Mouse (Mus musculus) heart, embryonic 12.5 days (tissue): Measurements from ENCODE around the gene Saa2. TPM values are rescaled to one million over a fixed set of nuclear protein-coding genes. Genes with fewer than 3 reads are reported as not detected.
"Not testable (repeated sequence)": the region's sequence is repeated elsewhere in the genome, so short reads cannot be mapped to it uniquely, and the experiment has no call there.

Experiments used
- ATAC-seq: fragments of 200-750 bp; cut with Nextera tagmentation; 2 replicates; pipeline ENCODE4 v1.8.0; 2017; ENCODE audit warnings: moderate TSS enrichment, moderate library complexity; ENCODE audit not compliant: insufficient number of reproducible peaks, low FRiP score
- H3K27ac ChIP-seq: fragments of 300-500 bp; sonication (generic); 2 replicates; pipeline ENCODE4 v1.5.1; 2016; ENCODE audit warnings: mild to moderate bottlenecking, moderate library complexity; ENCODE audit not compliant: poor library complexity, severe bottlenecking
- H3K27me3 ChIP-seq: fragments of 300-500 bp; sonication (generic); replicated peaks from 2 replicates; pipeline ENCODE4 v1.6.1; 2016; ENCODE audit warnings: mild to moderate bottlenecking, moderate library complexity
- H3K36me3 ChIP-seq: fragments of 300-500 bp; sonication (generic); 2 replicates; pipeline ENCODE4 v1.6.1; 2016; ENCODE audit warnings: mild to moderate bottlenecking, moderate library complexity
- H3K4me1 ChIP-seq: fragments of 300-500 bp; sonication (generic); replicated peaks from 2 replicates; pipeline ENCODE4 v1.6.1; 2016; ENCODE audit warnings: mild to moderate bottlenecking
- H3K4me2 ChIP-seq: fragments of 300-500 bp; sonication (generic); 2 replicates; pipeline ENCODE4 v1.6.1; 2016; ENCODE audit warnings: mild to moderate bottlenecking, moderate library complexity
- H3K4me3 ChIP-seq: fragments of 300-500 bp; sonication (generic); 2 replicates; pipeline ENCODE4 v1.5.1; 2016; ENCODE audit warnings: mild to moderate bottlenecking
- H3K9ac ChIP-seq: fragments of 300-500 bp; sonication (generic); 2 replicates; pipeline ENCODE4 v1.6.1; 2016; ENCODE audit warnings: mild to moderate bottlenecking, moderate library complexity
- H3K9me3 ChIP-seq: fragments of 300-500 bp; sonication (generic); replicated peaks from 2 replicates; pipeline ENCODE4 v1.6.1; 2016; ENCODE audit warnings: mild to moderate bottlenecking, moderate library complexity
- WGBS: fragments of 180-500 bp; shearing (Covaris S2); methylation state at CpG from one replicate; pipeline ENCODE4 v1.1.7; 2016; 5-methylcytosine and 5-hydroxymethylcytosine counted together
- polyA plus RNA-seq: library from polyadenylated mRNA; unstranded; fragments of >200 nt; fragmentation: Nextera tagmentation; extraction: Ambion mirVana; gene quantifications from 2 replicates; pipeline ENCODE4 v1.2.1, GENCODE M21; 2016

Saa2 gene
- polyA plus RNA-seq, 1 experiment from 2014 or later = not detected

GRCm38 (mm10) chr7:46724396-46724795 is 27.2 kb upstream of the Saa2 start:
- 71% methylated on average over 5 of the region's 5 CpGs for WGBS

GRCm38 (mm10) chr7:46727584-46727983 is 24.0 kb upstream of the Saa2 start:
- Histone ChIP-seq H3K9me3 (no peaks in the 10 kb centered on the region), H3K27me3 (no peaks in the 10 kb centered on the region; the same call in 1 of the 2 replicates), H3K27ac (no peak overlapping the region), H3K4me1 (no peaks in the 10 kb centered on the region), H3K4me2 (no peak overlapping the region), H3K36me3 (no peaks in the 10 kb centered on the region), H3K4me3 (no peak overlapping the region), H3K9ac (no peak overlapping the region)
- WGBS = 70% methylated on average over 1 of the region's 1 CpGs
- ATAC-seq = no peak

More at GRCm38 (mm10) chr7:46724396-46724795, 27.2 kb upstream of the Saa2 start:
- H3K36me3 ChIP-seq = no peaks in the 10 kb centered on the region
- H3K4me2 ChIP-seq = no peak overlapping the region
- no peaks in the 10 kb centered on the region for H3K4me1 ChIP-seq
- no peak overlapping the region for H3K9ac ChIP-seq
- H3K9me3 ChIP-seq = no peaks in the 10 kb centered on the region
- H3K27ac ChIP-seq = no peak overlapping the region
- H3K4me3 ChIP-seq = no peak overlapping the region
- peaks cover 14% of the 10 kb centered on the region for H3K27me3 ChIP-seq
- no peak for ATAC-seq

DNA sequence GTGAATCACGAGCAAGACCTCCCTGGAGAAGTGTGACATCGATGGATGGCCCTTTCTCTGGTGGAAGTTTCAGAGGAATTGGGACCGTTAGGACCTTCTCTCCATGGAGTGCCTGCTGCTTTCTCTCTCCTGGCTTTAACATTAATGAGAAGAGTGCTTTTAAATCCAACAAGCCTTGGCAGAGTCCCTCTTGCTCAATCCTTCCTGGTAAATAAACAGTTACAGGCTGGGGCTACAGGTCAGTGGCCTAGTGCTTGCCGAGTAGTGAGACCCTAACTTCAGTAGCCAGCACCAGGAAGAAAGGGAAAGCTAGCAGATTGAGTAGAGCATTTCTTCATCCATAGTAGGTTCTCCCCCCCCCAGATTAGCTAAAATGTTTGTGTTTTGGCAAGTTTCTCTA is 19.1 kb upstream of the Saa2 start, which contains the start of gene Saa4:
Gene Saa4 (minus strand): TSS at position 146 of the 400 bp plus-strand sequence.
- ATAC-seq = no peak
- Histone ChIP-seq H3K4me3 (no peak within 1 kb of the TSS), H3K4me2 (no peak within 1 kb of the TSS), H3K27me3 (no peaks in the 10 kb centered on the region), H3K9me3 (no peaks in the 10 kb centered on the region; the same call in 1 of the 2 replicates), H3K4me1 (no peaks in the 10 kb centered on the region), H3K27ac (no peak within 1 kb of the TSS), H3K36me3 (no peaks in the 10 kb centered on the region), H3K9ac (no peak within 1 kb of the TSS)
- 79% methylated on average over 4 of the region's 4 CpGs for WGBS

DNA sequence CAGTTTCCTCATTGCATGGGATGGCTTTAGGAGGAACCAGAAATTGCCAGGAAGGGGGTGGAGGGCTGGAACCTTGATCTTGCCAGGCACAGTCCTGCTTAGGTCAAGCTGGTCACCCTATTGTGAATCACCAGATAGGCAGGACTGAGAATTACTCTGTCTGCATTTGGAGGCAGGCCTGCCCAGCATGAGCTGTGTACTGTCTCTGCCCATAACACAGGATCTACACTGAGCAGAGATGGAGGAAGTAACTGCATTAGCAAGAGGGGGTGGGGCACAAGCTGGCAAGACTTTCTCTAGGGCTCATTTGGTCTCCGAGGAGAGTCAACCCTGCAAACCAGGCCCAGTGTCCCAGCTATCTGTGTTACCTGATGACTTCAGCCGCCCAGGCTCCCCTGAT is 16.6 kb upstream of the Saa2 start:
- no peaks in the 10 kb centered on the region for H3K4me1 ChIP-seq
- no peak overlapping the region for H3K4me2 ChIP-seq
- no peaks in the 10 kb centered on the region; the same call in 1 of the 2 replicates for H3K9me3 ChIP-seq
- no peak overlapping the region for H3K9ac ChIP-seq
- ATAC-seq = no peak
- WGBS = 72% methylated on average over 2 of the region's 2 CpGs
- H3K36me3 ChIP-seq = no peaks in the 10 kb centered on the region
- H3K4me3 ChIP-seq = no peak overlapping the region
- H3K27ac ChIP-seq = no peak overlapping the region
- H3K27me3 ChIP-seq = no peaks in the 10 kb centered on the region

DNA sequence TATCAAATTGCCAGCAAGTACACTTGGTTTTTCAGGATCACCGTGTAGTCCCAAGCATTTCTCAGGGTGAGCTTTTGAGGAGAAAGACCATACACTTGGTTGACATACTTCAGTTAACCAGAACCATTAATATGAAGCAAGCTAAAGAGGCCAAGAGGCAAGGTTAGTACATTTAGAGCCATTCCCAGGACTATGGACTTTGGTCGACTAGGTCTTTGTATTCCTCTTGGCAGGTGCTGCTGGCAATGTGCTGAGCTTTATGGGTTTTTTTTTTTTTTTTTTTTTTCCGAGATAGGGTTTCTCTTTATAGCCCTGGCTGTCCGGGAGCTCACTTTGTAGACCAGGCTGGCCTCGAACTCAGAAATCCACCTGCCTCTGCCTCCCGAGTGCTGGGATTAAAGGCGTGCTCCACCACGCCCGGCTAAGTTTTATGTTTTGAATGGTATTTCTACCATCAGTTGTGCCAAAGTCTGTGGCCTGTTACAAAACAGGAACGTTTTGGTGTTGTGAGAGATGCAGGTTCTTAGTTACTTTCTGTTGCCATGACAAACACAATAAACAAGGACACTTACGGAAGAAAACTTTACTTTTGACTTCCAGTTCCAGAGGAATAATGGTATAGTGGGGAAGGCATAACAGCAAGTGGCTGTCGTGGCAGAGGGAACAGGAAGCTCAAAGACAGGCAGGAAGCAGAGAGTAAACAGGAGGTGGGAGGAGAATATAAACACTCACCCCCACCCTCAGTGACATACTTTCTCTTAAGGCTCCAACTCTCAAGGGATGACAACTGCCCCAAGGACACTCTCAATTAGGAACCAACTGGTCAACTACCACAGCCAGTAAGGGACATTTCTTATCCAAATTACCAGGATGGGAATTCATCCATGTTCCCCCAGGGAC is 12.8 kb upstream of the Saa2 start:
- Histone ChIP-seq H3K27ac (no peak overlapping the region), H3K4me2 (no peak overlapping the region), H3K9ac (no peak overlapping the region), H3K36me3 (no peaks in the 10 kb centered on the region), H3K4me3 (no peak overlapping the region), H3K4me1 (no peaks in the 10 kb centered on the region), H3K9me3 (no peaks in the 10 kb centered on the region), H3K27me3 (no peaks in the 10 kb centered on the region)
- WGBS = 72% methylated on average over 12 of the region's 12 CpGs
- no peak for ATAC-seq

DNA sequence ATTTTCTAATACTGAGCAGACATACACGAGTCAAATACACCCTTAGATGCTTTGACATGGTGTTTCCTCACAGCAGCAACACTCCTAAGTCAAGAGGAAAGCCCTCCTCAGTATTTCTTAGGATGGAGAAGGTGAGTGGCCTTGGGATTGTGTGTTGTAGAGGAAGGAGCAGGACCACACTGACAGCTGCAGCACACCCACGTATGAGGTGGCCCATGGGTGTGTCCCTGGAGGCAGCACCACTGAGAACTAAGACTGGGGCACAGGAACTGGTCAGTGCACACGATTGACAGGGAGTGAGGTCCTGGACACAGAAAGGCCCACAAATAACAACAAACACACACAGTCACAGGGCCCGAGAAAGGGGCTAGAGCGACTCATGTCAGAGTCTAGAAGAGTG is 11.5 kb upstream of the Saa2 start:
- WGBS = 69% methylated on average over 5 of the region's 5 CpGs
- not testable (repeated sequence) for H3K9ac ChIP-seq

DNA sequence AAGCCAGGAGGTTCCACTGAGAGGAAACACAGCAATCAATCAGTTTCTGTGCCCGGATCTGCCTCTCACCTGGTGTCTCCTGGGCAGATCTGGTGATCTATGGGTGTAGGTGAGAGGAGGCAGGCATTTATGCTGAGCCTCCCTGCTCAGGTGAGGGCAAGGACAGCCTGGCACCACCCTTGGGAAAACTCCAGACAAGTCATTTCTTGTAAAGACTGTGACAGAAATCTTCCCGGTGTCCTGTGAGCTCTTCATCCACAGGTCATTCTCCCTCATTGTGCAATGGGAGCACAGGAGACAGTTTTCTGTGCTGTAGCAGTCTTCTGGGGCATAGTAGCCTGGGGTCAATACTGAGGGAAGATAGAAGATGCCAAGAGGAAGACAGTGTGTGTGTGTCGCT is 8.7 kb upstream of the Saa2 start, which contains the start of gene Saa1:
Gene Saa1 (minus strand): TSS at position 101 of the 400 bp plus-strand sequence.
- H3K9me3 ChIP-seq, H3K9ac ChIP-seq, ATAC-seq, H3K4me2 ChIP-seq, H3K36me3 ChIP-seq, H3K27me3 ChIP-seq, H3K27ac ChIP-seq, H3K4me3 ChIP-seq, H3K4me1 ChIP-seq: not testable (repeated sequence)
- 67% methylated on average over 3 of the region's 3 CpGs for WGBS

More for the DNA sequence above, 11.5 kb upstream of the Saa2 start:
- not testable (repeated sequence) for ATAC-seq, H3K4me2 ChIP-seq, H3K4me3 ChIP-seq, H3K36me3 ChIP-seq, H3K27me3 ChIP-seq, H3K9me3 ChIP-seq, H3K27ac ChIP-seq, H3K4me1 ChIP-seq

DNA sequence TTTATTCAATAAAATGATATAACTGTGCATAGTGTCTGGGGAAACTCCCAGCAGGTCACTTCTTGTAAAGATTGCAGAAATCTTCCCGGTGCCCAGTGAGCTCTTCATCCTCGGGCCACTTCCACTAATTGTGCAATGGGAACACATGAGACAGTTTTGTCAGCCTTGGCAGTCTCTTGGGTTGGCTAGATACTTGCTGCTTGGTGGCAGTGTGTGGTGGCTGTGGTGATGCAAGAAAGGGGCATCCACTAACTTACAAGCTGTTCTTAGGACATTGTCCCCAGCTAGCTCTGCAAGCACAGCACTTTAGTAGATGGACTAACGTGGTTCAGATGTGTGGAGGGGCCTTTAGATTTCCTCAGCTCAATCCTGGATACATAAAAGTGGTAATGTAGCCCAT is 5.8 kb upstream of the Saa2 start:
- Histone ChIP-seq H3K27me3 (no peaks in the 10 kb centered on the region), H3K4me3 (no peak overlapping the region), H3K9ac (no peak overlapping the region), H3K4me1 (peaks cover 3% of the 10 kb centered on the region; the same call in 1 of the 2 replicates), H3K36me3 (no peaks in the 10 kb centered on the region), H3K4me2 (no peak overlapping the region), H3K9me3 (no peaks in the 10 kb centered on the region), H3K27ac (no peak overlapping the region)
- 76% methylated on average over 3 of the region's 3 CpGs for WGBS
- no peak for ATAC-seq

- Histone ChIP-seq H3K4me1 (peaks cover 3% of the 10 kb centered on the region; the same call in 1 of the 2 replicates), H3K27ac (no peak overlapping the region), H3K36me3 (no peaks in the 10 kb centered on the region), H3K4me2 (no peak overlapping the region), H3K9me3 (no peaks in the 10 kb centered on the region), H3K27me3 (0 out of 2 replicates have a peak, but pooled peaks cover under 1% of the 10 kb centered on the region), H3K4me3 (no peak overlapping the region), H3K9ac (no peak overlapping the region)
- WGBS = 85% methylated on average over 7 of the region's 7 CpGs
- ATAC-seq = no peak
Observed at GRCm38 (mm10) chr7:46746381-46746780, 5.2 kb upstream of the Saa2 start.

- no peak overlapping the region for H3K9ac ChIP-seq
- no peak overlapping the region for H3K4me3 ChIP-seq
- H3K4me2 ChIP-seq = no peak overlapping the region
- WGBS = 66% methylated on average over 3 of the region's 3 CpGs
- no peak for ATAC-seq
- H3K36me3 ChIP-seq = no peaks in the 10 kb centered on the region
- H3K27ac ChIP-seq = no peak overlapping the region
- H3K4me1 ChIP-seq = peaks cover 3% of the 10 kb centered on the region; the same call in 1 of the 2 replicates
- H3K9me3 ChIP-seq = no peaks in the 10 kb centered on the region
- H3K27me3 ChIP-seq = 0 out of 2 replicates have a peak, but pooled peaks cover 4% of the 10 kb centered on the region
Observed at GRCm38 (mm10) chr7:46748459-46748858, 3.1 kb upstream of the Saa2 start.

GRCm38 (mm10) chr7:46761049-46761795 is 9.6 kb downstream of the Saa2 start:
- Histone ChIP-seq H3K4me3 (no peak overlapping the region), H3K27ac (no peak overlapping the region), H3K4me2 (no peak overlapping the region), H3K36me3 (peaks cover 64% of the 10 kb centered on the region), H3K4me1 (no peaks in the 10 kb centered on the region), H3K9ac (no peak overlapping the region), H3K27me3 (no peaks in the 10 kb centered on the region), H3K9me3 (no peaks in the 10 kb centered on the region)
- WGBS = 72% methylated on average over 11 of the region's 11 CpGs
- ATAC-seq = no peak
